In genomic region chr2:130256762-130257161, GRCm38 (mm10) we compare ENCODE assay signal across 21 mouse cellular contexts.
"Had no signal": no experiment of that assay in that cellular context is flagged by ENCODE, and none has a peak within 500 bp of the region (broad histone marks: within the 10 kb centered on the region; RNA-seq: fewer than 3 reads in every experiment).

No protein-coding gene starts in this region.

- ATAC-seq: liver, postnatal 0 days; lung, postnatal 0 days; midbrain, embryonic 16.5 days had no signal

- H3K36me3 ChIP-seq: lung, embryonic 15.5 days; midbrain, embryonic 10.5 days; midbrain, embryonic 12.5 days; neural tube, embryonic 13.5 days; neural tube, embryonic 15.5 days had no signal

- H3K4me2 ChIP-seq: lung, embryonic 15.5 days; midbrain, embryonic 12.5 days; neural tube, embryonic 13.5 days; neural tube, embryonic 15.5 days had no signal

- H3K9me3 ChIP-seq: lung, embryonic 15.5 days; megakaryocyte, embryonic 14.5 days; midbrain, embryonic 10.5 days; midbrain, embryonic 12.5 days; neural tube, embryonic 13.5 days; neural tube, embryonic 15.5 days had no signal

- H3K27me3 ChIP-seq: lung, embryonic 15.5 days; midbrain, embryonic 12.5 days; neural tube, embryonic 13.5 days; neural tube, embryonic 15.5 days had no signal

- H3K9ac ChIP-seq: liver, postnatal 0 days; lung, embryonic 15.5 days; midbrain, embryonic 12.5 days; neural tube, embryonic 13.5 days; neural tube, embryonic 15.5 days had no signal

- H3K4me3 ChIP-seq: lung, embryonic 15.5 days; midbrain, embryonic 10.5 days; midbrain, embryonic 12.5 days; myocyte; neural tube, embryonic 13.5 days; neural tube, embryonic 15.5 days had no signal

- DNase-seq: liver, postnatal 0 days; lung, adult 2 months; lung, postnatal 4 days; midbrain, embryonic 14.5 days; retina, postnatal 1 day; right cerebral cortex, adult 18-20 months; right cerebral cortex, postnatal 25 days; right cerebral cortex, postnatal 4 days; spleen, adult 18-20 months; thymus, adult 18-20 months; thymus, postnatal 14 days; thymus, postnatal 36 days had no signal

- H3K4me1 ChIP-seq: lung, embryonic 15.5 days; midbrain, embryonic 10.5 days; midbrain, embryonic 12.5 days; neural tube, embryonic 13.5 days; neural tube, embryonic 15.5 days had no signal

- H3K27ac ChIP-seq: lung, embryonic 15.5 days; midbrain, embryonic 10.5 days; midbrain, embryonic 12.5 days; neural tube, embryonic 13.5 days; neural tube, embryonic 15.5 days had no signal
